Comparison of ENCODE assay signal across 16 mouse cellular contexts in the genomic region with DNA sequence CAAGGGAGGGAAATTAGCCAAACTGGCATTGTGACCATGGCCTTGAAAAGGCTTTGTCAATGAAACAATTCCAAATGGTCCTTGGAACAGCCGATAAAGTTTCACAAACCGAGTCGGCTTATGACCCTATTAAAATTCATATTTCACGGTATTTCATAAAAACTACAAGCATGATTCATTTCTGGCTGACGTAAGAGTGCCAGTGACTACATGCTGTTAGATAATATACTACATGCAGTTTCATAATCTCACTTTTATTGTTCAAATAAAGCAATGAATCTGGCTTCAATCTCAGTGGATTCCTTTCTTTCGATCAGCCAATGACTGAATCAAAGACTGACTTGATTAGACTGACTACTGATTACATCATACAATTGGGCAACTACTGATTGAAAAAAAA.
"Had no signal": no experiment of that assay in that cellular context is flagged by ENCODE, and none has a peak within 500 bp of the region (broad histone marks: within the 10 kb centered on the region; RNA-seq: fewer than 3 reads in every experiment).

No protein-coding gene starts in this region.

- DNase-seq: kidney, adult 9 months; kidney, postnatal 14 days; layer of hippocampus, adult 9-11 months; layer of hippocampus, postnatal 36 days; liver, embryonic 13.5 days; lung, postnatal 10 days; lung, postnatal 4 days; retina, postnatal 1 day; right cerebral cortex, postnatal 4 days; thymus, adult 2 months; thymus, postnatal 36 days had no signal

- H3K36me3 ChIP-seq: limb, embryonic 15.5 days; liver, embryonic 13.5 days; midbrain, embryonic 10.5 days; midbrain, embryonic 15.5 days; neural tube, embryonic 12.5 days; stomach, embryonic 15.5 days had no signal

- H3K4me3 ChIP-seq: limb, embryonic 15.5 days; liver, embryonic 13.5 days; midbrain, embryonic 10.5 days; midbrain, embryonic 15.5 days; neural tube, embryonic 12.5 days; stomach, embryonic 15.5 days had no signal

- H3K27ac ChIP-seq: limb, embryonic 15.5 days; liver, embryonic 13.5 days; midbrain, embryonic 10.5 days; midbrain, embryonic 15.5 days; neural tube, embryonic 12.5 days; stomach, embryonic 15.5 days had no signal

- H3K27me3 ChIP-seq: limb, embryonic 15.5 days; liver, embryonic 13.5 days; midbrain, embryonic 15.5 days; neural tube, embryonic 12.5 days; stomach, embryonic 15.5 days had no signal

- H3K9me3 ChIP-seq: limb, embryonic 15.5 days; liver, embryonic 13.5 days; midbrain, embryonic 10.5 days; midbrain, embryonic 15.5 days; neural tube, embryonic 12.5 days; stomach, embryonic 15.5 days had no signal

- H3K4me1 ChIP-seq: limb, embryonic 15.5 days; liver, embryonic 13.5 days; midbrain, embryonic 10.5 days; midbrain, embryonic 15.5 days; neural tube, embryonic 12.5 days; stomach, embryonic 15.5 days had no signal
